Mouse (Mus musculus): ENCODE measurements around the gene Il17rd. TPM values are rescaled to one million over a fixed set of nuclear protein-coding genes. Genes with fewer than 3 reads are reported as not detected.

The Il17rd gene
- polyA plus RNA-seq, 1 experiment: 1.8 TPM

DNA sequence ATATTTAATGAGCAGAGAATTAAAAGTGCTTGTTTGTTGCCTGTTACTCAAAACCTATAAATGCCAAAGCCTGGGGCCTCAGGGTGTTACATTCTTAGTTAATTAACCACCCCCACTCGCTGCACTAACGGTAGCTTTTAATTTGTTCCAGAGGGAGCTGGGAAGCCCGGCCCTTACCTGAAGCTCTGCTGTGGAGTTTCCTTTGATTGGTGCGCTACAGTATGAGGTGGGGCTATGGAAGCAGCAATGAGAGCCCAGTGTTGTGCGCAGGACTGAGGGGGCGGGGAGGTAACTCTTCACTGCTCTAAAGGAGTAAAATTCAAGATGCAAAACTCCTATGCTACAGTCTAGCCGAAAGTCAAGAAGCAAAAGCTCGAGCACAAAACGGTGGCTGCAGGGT is 32.0 kb downstream of the Il17rd start:
- Histone ChIP-seq H3K27me3 (ENCODE audit: control insufficient read depth, insufficient read depth, low read length) (no peaks in the 10 kb centered on the region), H3K4me1 (ENCODE audit: control insufficient read depth, insufficient read depth, insufficient read length, low read length) (peaks cover 16% of the 10 kb centered on the region), H3K4me3 (ENCODE audit: low read depth, low read length) (no peak overlapping the region), H3K36me3 (ENCODE audit: control insufficient read depth, insufficient read depth, low read length) (no peaks in the 10 kb centered on the region), H3K27ac (ENCODE audit: insufficient read depth, low read depth, low read length) (no peak overlapping the region)
- TF ChIP-seq POLR2A (IDR thresholded peaks at IDR 0.05; ENCODE audit: low read depth, low read length) (no peak), CTCF (IDR thresholded peaks at IDR 0.05; ENCODE audit: extremely low read depth, insufficient read length, insufficient replicate concordance, low read depth, low read length) (no peak)
- 44% methylated on average over 9 of the region's 9 CpGs for WGBS

DNA sequence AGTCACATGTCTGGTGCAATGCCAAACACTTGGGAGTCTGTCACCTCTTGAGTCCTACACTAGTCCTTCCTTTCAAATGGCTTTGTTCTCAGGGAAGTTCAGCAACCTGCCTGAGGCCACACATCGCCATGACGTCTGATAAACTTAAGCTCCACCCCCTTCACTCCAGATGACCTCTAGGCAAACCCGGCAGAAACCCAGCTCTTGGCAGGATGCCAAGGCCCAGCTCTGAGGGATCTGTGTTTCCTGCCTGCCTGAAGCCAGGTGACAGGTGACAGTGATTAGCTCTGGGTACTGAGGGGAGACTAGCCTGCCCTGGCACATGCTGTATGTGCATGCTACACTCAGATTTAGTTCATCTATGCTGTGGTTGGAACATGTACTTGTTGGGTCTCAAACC is 33.2 kb downstream of the Il17rd start:
- Histone ChIP-seq H3K4me3 (ENCODE audit: low read depth, low read length) (no peak overlapping the region), H3K27me3 (ENCODE audit: control insufficient read depth, insufficient read depth, low read length) (no peaks in the 10 kb centered on the region), H3K36me3 (ENCODE audit: control insufficient read depth, insufficient read depth, low read length) (no peaks in the 10 kb centered on the region), H3K27ac (ENCODE audit: insufficient read depth, low read depth, low read length) (no peak overlapping the region), H3K4me1 (ENCODE audit: control insufficient read depth, insufficient read depth, insufficient read length, low read length) (peaks cover 14% of the 10 kb centered on the region)
- TF ChIP-seq CTCF (IDR thresholded peaks at IDR 0.05; ENCODE audit: extremely low read depth, insufficient read length, insufficient replicate concordance, low read depth, low read length): no peak
- no peak for TF ChIP-seq POLR2A (IDR thresholded peaks at IDR 0.05; ENCODE audit: low read depth, low read length)
- WGBS: 7% methylated on average over 3 of the region's 3 CpGs

DNA sequence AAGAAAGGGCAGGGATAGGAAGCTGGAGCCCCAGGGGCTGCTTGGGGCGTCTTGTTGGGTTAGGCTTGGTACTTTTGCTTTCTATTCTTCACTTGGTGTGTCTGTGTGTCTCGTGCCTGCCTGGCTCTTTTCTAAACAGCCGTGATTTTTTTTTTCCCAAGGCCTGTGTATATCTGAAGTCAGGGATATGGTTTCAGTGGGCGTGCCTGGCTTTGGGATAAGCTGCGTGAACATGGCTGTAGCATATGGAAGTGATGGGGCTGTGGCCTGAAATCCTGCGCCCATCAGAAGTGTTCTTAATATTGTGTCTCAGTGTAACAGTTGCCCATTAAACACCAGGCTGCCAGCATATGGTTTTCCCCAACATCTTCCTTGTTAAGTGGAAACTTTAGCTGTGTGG is 36.3 kb downstream of the Il17rd start:
- Histone ChIP-seq H3K27me3 (ENCODE audit: control insufficient read depth, insufficient read depth, low read length) (no peaks in the 10 kb centered on the region), H3K36me3 (ENCODE audit: control insufficient read depth, insufficient read depth, low read length) (no peaks in the 10 kb centered on the region), H3K4me3 (ENCODE audit: low read depth, low read length) (no peak overlapping the region), H3K4me1 (ENCODE audit: control insufficient read depth, insufficient read depth, insufficient read length, low read length) (peaks cover 14% of the 10 kb centered on the region), H3K27ac (ENCODE audit: insufficient read depth, low read depth, low read length) (no peak overlapping the region)
- TF ChIP-seq CTCF (IDR thresholded peaks at IDR 0.05; ENCODE audit: extremely low read depth, insufficient read length, insufficient replicate concordance, low read depth, low read length): no peak
- no peak for TF ChIP-seq POLR2A (IDR thresholded peaks at IDR 0.05; ENCODE audit: low read depth, low read length)
- WGBS: 55% methylated on average over 6 of the region's 6 CpGs

DNA sequence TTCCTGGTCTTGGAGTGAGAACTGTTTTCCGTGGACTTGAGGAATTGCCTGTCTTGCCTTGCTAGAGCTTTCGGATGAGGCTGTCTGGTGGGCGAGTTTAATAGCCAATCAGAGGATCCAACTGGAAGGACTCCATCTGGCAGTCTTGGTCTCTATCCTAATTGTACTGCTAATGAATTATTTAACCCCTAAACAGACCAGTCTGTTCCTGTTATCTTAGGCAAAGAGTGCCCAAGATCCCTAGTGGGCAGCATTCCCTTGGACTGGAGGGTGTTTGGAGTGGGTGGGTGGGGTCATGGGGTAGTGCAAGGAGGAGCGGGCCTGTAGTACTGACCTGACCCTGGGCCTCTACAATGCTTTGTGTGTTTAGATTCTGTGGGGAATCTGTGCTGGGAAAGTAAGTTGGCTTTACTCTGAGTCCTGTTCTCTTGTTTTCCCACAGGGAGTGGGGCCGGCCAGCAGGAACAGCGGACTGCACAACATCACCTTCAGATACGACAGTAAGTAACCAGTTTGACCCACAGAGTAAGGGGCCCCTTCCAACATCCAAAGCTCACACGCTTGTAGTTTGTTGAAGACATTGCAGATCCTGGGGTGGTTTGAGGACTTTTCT is 37.3 kb downstream of the Il17rd start:
- TF ChIP-seq CTCF (IDR thresholded peaks at IDR 0.05; ENCODE audit: extremely low read depth, insufficient read length, insufficient replicate concordance, low read depth, low read length): no peak
- no peak for TF ChIP-seq POLR2A (IDR thresholded peaks at IDR 0.05; ENCODE audit: low read depth, low read length)
- Histone ChIP-seq H3K27me3 (ENCODE audit: control insufficient read depth, insufficient read depth, low read length) (no peaks in the 10 kb centered on the region), H3K4me3 (ENCODE audit: low read depth, low read length) (no peak overlapping the region), H3K36me3 (ENCODE audit: control insufficient read depth, insufficient read depth, low read length) (no peaks in the 10 kb centered on the region), H3K4me1 (ENCODE audit: control insufficient read depth, insufficient read depth, insufficient read length, low read length) (peaks cover 12% of the 10 kb centered on the region), H3K27ac (ENCODE audit: insufficient read depth, low read depth, low read length) (no peak overlapping the region)
- 84% methylated on average over 8 of the region's 8 CpGs for WGBS

DNA sequence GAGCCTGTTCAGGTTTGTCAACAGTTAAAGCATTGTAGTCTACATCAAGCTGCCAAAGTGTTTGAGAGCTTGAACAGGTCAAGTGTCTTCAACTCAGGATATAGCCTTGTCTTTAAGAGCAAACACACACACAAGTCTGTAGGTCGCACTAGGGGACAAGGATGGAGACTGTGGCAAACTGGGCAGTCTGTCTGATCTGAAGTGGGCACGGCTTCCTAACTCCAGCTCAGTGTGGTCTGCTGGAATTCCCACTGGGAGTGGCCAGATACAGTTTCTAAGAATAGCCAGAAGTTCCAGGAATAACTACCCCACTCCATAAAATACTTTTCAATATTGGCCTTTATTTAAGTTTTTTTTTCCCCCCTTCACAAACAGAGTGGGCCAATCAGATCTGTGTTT is 37.8 kb downstream of the Il17rd start:
- Histone ChIP-seq H3K27me3 (ENCODE audit: control insufficient read depth, insufficient read depth, low read length) (no peaks in the 10 kb centered on the region), H3K36me3 (ENCODE audit: control insufficient read depth, insufficient read depth, low read length) (no peaks in the 10 kb centered on the region), H3K27ac (ENCODE audit: insufficient read depth, low read depth, low read length) (no peak overlapping the region), H3K4me3 (ENCODE audit: low read depth, low read length) (no peak overlapping the region), H3K4me1 (ENCODE audit: control insufficient read depth, insufficient read depth, insufficient read length, low read length) (peaks cover 7% of the 10 kb centered on the region; the same call in 1 of the 2 replicates)
- 83% methylated on average over 2 of the region's 2 CpGs for WGBS
- no peak for TF ChIP-seq CTCF (IDR thresholded peaks at IDR 0.05; ENCODE audit: extremely low read depth, insufficient read length, insufficient replicate concordance, low read depth, low read length)
- TF ChIP-seq POLR2A (IDR thresholded peaks at IDR 0.05; ENCODE audit: low read depth, low read length): no peak

DNA sequence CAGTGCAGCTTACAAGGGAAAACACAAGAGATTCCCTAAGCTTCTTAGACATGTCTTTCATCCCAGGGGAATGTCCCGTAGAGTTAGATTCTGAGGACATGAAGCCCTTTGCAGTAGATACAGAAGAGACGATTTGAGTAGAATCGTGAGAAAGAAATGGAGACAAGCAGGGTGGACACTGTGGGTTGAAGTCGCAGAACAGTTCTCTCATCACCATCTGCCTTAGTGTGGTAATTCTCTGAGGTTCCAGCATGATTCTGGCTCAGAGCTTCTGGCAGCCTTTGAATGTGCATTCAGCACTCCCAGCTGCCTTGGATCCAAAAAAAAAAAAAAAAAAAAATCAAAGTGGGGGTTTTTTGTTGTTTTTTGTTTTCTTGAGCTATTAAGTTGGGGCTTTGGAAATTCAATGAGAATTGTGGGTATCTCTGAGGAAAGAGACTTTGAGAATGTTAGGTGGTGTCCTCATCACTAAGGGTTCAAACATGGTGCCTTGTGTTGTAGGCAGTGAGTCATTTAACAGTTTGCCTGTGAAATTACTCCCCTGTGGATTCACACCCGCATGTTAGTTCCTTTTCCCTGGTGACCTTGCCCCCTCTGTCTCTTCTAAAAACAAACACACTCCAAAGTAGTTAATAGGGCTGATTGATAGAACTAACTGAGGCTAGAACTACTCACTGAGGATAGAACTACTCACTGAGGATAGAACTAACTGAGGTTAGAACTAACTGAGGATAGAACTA is 43.0 kb downstream of the Il17rd start:
- Histone ChIP-seq H3K4me3 (ENCODE audit: low read depth, low read length) (no peak overlapping the region), H3K27me3 (ENCODE audit: control insufficient read depth, insufficient read depth, low read length) (no peaks in the 10 kb centered on the region), H3K36me3 (ENCODE audit: control insufficient read depth, insufficient read depth, low read length) (no peaks in the 10 kb centered on the region), H3K27ac (ENCODE audit: insufficient read depth, low read depth, low read length) (no peak overlapping the region), H3K4me1 (ENCODE audit: control insufficient read depth, insufficient read depth, insufficient read length, low read length) (no peaks in the 10 kb centered on the region)
- TF ChIP-seq CTCF (IDR thresholded peaks at IDR 0.05; ENCODE audit: extremely low read depth, insufficient read length, insufficient replicate concordance, low read depth, low read length) (no peak), POLR2A (IDR thresholded peaks at IDR 0.05; ENCODE audit: low read depth, low read length) (no peak)
- WGBS: 76% methylated on average over 5 of the region's 5 CpGs

DNA sequence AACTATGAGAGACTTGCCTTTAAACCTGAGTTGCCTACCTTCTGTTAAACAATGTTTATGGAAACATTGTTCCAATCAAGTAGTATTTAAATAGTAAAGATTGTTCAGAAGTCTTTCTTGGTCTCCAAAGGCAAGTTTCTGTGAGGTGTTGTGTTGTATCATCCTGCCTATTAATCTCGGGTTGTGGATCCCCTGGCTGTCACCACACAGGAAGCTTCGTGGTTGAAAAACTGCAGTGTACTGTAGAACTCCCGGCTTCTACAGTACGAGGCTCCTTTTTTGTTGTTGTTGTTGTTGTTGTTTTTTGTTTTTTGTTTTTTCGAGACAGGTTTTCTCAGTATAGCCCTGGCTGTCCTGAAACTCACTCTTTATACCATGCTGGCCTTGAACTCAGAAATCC is 46.7 kb downstream of the Il17rd start:
- no peak overlapping the region for H3K4me3 ChIP-seq (ENCODE audit: low read depth, low read length)
- H3K27ac ChIP-seq (ENCODE audit: insufficient read depth, low read depth, low read length): no peak overlapping the region
- WGBS: 76% methylated on average over 5 of the region's 5 CpGs
- H3K36me3 ChIP-seq (ENCODE audit: control insufficient read depth, insufficient read depth, low read length): no peaks in the 10 kb centered on the region
- TF ChIP-seq POLR2A (IDR thresholded peaks at IDR 0.05; ENCODE audit: low read depth, low read length): no peak
- no peak for TF ChIP-seq CTCF (IDR thresholded peaks at IDR 0.05; ENCODE audit: extremely low read depth, insufficient read length, insufficient replicate concordance, low read depth, low read length)
- H3K27me3 ChIP-seq (ENCODE audit: control insufficient read depth, insufficient read depth, low read length): no peaks in the 10 kb centered on the region
- no peaks in the 10 kb centered on the region for H3K4me1 ChIP-seq (ENCODE audit: control insufficient read depth, insufficient read depth, insufficient read length, low read length)

Measured in small intestine, adult 2 months (tissue).